Mouse (Mus musculus) adrenal gland, postnatal 25 days (tissue): ENCODE results near the gene Ablim2. TPM values are rescaled to one million over a fixed set of nuclear protein-coding genes. Genes with fewer than 3 reads are reported as not detected.

Experiments
- DNase-seq: peaks from one replicate; pipeline ENCODE4 v3.0.0; 2021; ENCODE audit warnings: mixed read lengths
- total RNA-seq: library from RNA; stranded (reverse); gene quantifications from 2 replicates; pipeline ENCODE4 v1.2.3, GENCODE M21; 2021

The Ablim2 gene
- total RNA-seq, 1 experiment from 2014 or later: 7.8 TPM

- peak; percentile 79 for DNase-seq
Observed at GRCm38 (mm10) chr5:35739536-35740278, 18.0 kb upstream of the Ablim2 start, which contains the start of gene Sh3tc1. TSS of gene Sh3tc1 (minus strand) at chr5:35739987.

DNA sequence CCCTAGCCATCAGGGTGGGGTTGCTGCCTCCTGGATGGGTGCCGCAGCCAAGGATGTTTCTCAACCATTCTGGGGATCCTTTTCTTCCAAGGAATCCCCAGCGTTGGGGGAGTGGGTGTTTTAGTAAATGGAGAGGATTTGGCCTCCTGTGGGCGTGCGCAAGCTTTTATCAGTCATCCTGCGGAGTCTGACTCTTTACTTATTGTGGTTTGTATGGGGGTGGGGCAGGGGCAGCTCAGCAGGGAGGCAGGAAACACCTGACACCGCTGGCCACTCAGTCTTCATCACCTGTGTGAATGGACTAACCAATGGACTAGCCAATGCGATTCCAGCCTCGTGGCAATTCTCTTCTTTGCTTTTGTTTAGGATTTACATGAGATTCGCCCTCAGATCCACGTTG lies 17.0 kb upstream of the Ablim2 start:
- no peak for DNase-seq

GRCm38 (mm10) chr5:35741225-35741820 lies 16.4 kb upstream of the Ablim2 start:
- no peak for DNase-seq

- peak; percentile 63 for DNase-seq
Observed at GRCm38 (mm10) chr5:35743238-35743951, 14.3 kb upstream of the Ablim2 start.

DNA sequence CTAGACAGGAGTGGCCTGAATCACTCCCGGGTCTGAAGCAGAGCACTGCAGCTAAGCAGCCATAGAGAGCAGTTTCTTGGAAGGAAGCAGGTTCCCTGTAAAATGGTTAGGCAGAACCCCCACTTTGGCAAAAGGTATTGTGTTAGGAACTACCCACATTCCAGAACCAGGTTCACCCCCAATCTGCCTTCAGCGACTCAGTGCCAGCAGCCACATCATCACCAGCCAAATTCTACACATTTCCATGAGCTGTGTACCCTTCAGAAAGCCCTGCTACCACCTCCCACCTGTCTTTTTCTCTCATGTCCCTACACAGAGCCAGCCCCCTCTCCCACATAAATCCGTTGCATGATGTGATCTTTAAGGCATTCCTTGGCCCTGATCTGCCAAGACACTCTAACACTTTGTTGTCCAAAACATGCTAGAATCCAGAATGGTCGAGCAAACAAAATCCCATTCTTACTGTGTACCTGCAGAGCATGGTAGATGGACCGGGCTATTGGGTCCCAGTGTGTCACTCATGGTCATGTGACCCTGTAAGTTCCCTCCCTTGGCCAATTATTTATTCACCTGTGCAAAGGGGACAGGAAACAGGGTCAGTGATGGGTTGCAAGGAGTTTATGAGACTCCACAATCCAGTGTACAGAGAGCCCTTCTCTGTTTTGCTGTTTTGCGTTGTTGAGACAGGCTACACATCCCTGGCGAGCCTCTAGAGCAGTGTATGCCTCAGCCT lies 13.5 kb upstream of the Ablim2 start:
- DNase-seq: no peak

GRCm38 (mm10) chr5:35745406-35745805 lies 12.3 kb upstream of the Ablim2 start:
- DNase-seq: no peak

DNA sequence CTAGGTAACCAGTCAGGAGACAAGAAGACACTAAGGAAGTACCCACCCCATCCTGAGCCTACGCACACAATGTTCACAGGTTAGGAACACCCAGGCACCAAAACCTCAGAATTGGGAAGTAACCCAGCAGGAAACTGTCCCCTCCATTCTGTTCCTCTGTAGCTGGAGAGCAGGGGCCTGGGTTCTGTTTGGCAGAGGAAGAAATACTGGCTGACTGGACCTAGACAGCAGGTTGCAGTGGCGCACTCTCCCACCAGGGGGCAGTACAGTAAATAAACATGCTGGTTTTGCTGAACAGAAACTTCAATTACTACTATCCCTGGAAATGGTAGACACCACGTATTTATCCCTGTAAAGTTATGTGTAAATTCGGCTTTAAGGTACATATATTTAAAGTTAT lies 10.8 kb upstream of the Ablim2 start:
- peak; percentile 81 for DNase-seq

DNA sequence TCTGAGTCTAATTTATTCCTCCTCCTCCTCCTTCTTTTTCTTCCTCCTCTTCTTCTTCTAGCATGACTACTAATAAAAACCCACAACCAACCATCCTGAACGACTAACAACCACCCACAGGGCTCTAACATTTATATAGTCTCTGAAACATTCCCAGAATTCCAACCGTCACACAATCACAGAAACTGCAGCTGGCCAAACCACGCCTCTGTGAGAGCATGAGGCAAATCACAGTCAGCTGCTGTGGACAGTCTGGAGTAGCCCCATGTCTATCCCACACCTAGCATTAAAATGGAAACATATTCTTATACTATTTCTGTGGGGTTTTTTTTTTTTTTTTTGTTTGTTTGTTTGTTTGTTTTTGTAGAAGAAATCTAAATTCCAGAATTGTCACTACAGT lies 8.3 kb upstream of the Ablim2 start:
- no peak for DNase-seq

DNA sequence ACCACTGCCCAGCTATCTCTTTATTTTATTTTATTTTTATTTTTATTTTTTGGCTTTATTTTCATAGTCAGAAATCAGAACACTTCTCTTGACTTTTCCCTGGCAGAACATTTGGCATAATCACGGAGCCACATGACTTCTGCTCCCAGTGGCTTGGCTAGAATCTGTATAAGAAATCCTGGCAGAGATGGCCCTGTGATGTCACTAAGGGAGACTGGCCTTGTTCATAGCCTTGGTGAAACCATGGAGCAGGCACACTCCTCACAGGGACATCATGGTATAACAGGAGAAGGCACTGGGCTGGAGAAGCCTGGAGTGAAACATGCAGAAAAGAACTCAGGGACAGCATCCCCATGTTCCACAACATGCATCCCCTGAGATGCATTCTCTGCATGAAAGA lies 7.7 kb upstream of the Ablim2 start:
- no peak for DNase-seq

- DNase-seq: no peak
Observed at GRCm38 (mm10) chr5:35751016-35751415, 6.7 kb upstream of the Ablim2 start.

DNA sequence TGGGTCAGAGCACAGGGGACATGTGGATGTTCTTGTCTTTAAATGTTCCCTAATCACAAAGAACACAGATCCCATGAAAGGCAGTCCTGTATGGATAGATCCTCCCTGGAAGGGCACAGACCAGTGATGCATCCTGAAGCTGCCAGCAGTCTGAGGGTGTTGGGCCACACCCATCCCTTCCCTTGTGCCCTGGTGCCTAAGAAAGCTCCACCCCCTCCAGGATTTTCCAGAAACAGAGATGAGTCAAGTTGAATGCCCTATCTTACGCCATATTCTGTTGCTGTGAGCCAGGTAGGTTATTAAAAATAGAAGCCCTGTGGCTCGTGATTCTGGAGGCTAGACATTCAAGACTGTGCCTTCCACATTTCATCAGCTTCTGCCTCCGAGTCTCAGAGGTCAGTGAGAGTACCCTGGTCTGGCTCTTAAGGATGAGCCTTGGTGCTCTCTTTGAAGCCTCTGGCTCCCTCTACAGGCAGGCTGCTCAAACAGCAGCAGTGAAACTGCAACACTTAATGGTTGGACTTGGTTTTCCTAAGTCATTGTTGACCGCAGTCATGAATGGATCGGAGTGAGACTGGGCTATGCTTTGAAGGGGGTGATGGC lies 2.4 kb upstream of the Ablim2 start:
- peak; percentile 56 for DNase-seq

DNA sequence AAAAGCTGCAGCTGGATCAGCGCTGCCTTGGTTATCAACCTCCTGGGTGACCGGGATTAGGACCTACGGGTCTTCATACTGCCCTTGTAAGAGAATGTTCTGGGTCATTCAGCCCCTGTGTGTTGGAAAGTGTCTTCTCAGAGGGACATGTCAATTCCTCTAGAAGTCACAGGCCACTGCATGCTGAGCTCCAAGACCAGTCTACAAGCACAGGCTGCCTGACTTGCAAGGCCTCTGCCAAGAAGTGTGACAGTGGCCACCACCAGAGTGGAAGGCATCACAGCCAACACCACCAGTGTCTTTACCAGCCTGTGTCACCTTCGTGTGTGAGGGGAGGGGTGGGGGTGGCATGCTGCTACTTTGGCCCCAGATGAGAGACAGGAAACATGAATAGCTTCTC lies 1.7 kb upstream of the Ablim2 start:
- DNase-seq: no peak

GRCm38 (mm10) chr5:35756997-35757638 lies 562 bp upstream of the Ablim2 start:
- no peak for DNase-seq

DNA sequence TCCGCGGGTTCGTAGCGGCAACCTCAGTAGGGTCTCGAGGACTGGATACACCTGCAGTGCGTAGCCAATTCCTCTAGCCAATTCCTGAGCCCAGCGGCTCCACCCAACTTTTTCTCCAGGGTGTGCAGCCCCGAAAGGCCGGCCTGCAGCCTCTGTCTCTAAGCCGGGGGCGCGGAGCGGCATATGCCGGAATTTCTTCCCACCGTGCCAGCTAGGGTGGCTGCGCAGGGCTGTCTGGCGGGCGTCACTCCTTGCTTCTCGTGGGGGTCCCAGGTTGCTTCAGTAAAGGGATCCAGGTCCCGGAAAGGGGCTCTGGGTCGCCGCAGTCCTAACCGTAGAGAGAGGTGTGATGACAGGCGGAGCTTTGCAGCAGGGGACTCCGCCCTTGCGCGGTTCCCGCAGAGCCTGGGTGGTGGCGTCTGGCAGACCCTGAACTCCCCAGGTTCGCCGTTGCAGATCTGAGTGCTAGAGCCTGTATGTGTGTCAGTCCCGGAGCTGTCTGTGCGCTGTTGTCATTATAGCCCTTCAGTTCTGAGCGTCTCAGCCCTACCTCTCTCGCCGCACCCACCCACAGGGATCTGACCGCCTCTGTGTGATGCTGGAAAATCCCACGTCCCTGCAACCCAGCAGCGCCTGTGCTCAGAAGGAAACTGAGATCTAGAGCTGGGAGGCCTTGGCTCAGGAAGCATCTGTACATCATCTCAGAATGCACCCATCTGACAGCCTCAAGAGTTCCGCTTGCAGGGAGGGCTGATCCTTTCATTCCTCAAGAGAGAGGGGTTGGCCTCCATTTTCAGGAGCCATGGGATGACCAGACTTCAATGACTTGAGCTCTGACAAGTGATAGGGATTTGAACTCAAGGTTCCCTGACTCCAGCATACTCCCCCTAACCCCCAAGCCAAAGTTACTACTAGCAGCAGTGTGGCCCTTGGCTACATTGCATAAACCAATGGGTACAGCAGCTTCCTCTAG lies 687 bp downstream of the Ablim2 start:
- peak; percentile 34 for DNase-seq

DNA sequence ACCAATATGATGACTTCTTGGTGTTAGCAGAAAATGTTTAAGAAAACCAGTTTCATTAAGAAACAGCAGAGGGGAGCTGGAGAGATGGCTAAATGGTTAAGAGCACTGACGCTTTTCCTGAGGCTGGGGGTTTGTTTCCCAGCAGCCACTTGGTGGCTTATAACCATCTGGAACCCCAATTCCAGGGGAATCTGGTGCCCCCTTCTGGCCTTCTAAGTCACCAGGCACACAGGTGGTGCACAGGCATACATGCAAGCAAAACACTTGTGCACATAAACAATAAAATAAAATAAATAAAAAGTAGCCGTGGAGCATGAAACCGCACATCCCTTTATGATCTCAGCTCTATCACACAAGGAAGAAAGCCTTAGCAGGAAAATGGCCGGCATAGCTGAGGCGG lies 3.6 kb downstream of the Ablim2 start:
- DNase-seq: no peak

- DNase-seq: peak; percentile 76
Observed at GRCm38 (mm10) chr5:35762388-35762787, 4.7 kb downstream of the Ablim2 start.

GRCm38 (mm10) chr5:35762850-35763249 lies 5.2 kb downstream of the Ablim2 start:
- DNase-seq: no peak

- DNase-seq: no peak
Observed at GRCm38 (mm10) chr5:35765909-35766308, 8.2 kb downstream of the Ablim2 start.

- no peak for DNase-seq
Observed at GRCm38 (mm10) chr5:35768525-35768924, 10.8 kb downstream of the Ablim2 start.

GRCm38 (mm10) chr5:35768997-35769396 lies 11.3 kb downstream of the Ablim2 start:
- no peak for DNase-seq
